Mouse (Mus musculus) regulatory T cell (primary cell): ENCODE results near the gene Gm4724.
"Not testable (repeated sequence)": the region's sequence is repeated elsewhere in the genome, so short reads cannot be mapped to it uniquely, and the experiment has no call there.

ENCODE experiments used
- in situ Hi-C: fragments of 300-600 bp; cut with MboI, MseI; formaldehyde crosslinking; loops from one replicate; pipeline ENCODE4 v1.15.1; 2025; ENCODE audit warnings: high pct_unique_total_duplicates

The Gm4724 gene

DNA sequence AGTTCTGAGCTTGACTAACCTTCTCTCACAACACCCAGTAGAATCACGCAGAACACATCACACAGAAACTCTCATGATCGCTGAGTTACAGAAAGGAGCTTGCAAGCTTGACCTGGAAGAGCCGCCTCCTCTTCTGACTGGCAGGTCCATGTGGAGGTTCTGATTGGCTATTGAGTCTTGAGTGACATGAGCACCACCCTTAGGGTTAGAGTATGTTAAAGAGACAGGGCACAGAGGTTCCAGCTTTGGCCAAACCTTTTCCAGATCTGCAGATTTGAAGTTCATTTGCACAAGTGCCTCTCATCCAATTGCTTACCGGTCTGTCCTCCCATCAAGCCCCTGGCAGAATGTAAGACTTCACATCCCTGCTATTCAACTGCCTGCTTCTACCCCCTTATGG lies at the start of gene Gm4724:
Gene Gm4724 (minus strand): TSS at position 101 of the 400 bp plus-strand sequence.
- in situ Hi-C loops = not testable (repeated sequence)

DNA sequence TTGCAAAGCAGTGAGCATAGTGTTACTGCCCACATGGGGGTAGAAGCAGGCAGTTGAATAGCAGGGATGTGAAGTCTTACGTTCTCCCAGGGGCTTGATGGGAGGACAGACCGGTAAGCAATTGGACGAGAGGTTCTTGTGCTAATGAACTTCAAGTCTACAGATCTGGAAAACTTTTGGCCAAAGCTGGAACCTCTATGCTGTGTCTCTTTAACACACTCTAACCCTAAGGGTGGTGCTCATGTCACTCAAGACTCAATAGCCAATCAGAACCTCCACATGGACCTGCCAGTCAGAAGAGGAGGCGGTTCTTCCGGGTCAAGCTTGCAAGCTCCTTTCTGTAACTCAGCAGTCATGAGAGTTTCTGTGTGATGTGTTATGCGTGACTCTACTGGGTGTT lies 34.1 kb upstream of the Gm4724 start, which contains the start of gene Zfp965:
Gene Zfp965 (plus strand): TSS at position 301 of the 400 bp plus-strand sequence.
- in situ Hi-C loops = loop anchor here (25.0 kb wide), 1 partner anchor 307 kb away; no protein-coding TSS in a partner anchor
